Mouse (Mus musculus) gastrocnemius, postnatal 36 days (tissue): ENCODE measurements around the gene Gpc1. TPM values are rescaled to one million over a fixed set of nuclear protein-coding genes. Genes with fewer than 3 reads are reported as not detected.

ENCODE experiments used
- DNase-seq, 2 experiments: peaks; one replicate each; pipeline ENCODE4 v3.0.0; 2022
- intact Hi-C: fragments of 180-260 bp; cut with DNase I; formaldehyde crosslinking; loops from one replicate; pipeline ENCODE4 v1.15.1; 2025
- total RNA-seq, 2 experiments: library from RNA; stranded (reverse); gene quantifications; 2 replicates each; pipeline ENCODE4 v1.2.3; 2021

Gpc1 gene
- total RNA-seq, 2 experiments from 2014 or later: 244 to 266 TPM

- no peak for DNase-seq
Observed at GRCm38 (mm10) chr1:92875360-92876111, 44.1 kb downstream of the Gpc1 start.

DNA sequence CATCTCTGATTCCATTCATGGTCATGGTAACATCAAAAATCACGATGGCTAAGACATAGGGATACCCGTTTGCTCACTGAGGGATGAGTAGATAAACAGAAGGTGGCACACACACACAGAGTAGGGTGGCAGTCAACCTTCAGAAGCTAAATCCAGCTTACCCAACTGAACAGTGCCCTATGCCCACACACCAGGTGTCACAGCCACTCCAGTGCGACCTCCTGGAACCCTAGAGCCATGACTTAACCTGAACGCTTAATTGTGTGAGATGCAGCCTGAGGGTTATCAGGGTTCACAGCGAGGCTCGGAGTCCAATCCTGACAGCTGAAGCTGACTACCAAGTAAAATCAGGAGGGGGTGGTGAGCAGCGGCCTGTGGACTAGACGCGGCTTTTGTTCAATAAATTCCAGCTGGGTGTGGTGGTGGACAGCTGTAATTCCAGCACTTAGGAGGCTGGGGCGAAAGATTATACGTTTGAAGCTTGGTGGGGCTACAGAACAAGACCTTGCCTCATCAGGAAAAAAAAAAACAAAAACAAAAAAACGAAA lies 46.1 kb downstream of the Gpc1 start:
- DNase-seq: no peak
- intact Hi-C loops: no loop called here

More at GRCm38 (mm10) chr1:92875360-92876111, 44.1 kb downstream of the Gpc1 start:
- intact Hi-C loops: no loop called here

DNA sequence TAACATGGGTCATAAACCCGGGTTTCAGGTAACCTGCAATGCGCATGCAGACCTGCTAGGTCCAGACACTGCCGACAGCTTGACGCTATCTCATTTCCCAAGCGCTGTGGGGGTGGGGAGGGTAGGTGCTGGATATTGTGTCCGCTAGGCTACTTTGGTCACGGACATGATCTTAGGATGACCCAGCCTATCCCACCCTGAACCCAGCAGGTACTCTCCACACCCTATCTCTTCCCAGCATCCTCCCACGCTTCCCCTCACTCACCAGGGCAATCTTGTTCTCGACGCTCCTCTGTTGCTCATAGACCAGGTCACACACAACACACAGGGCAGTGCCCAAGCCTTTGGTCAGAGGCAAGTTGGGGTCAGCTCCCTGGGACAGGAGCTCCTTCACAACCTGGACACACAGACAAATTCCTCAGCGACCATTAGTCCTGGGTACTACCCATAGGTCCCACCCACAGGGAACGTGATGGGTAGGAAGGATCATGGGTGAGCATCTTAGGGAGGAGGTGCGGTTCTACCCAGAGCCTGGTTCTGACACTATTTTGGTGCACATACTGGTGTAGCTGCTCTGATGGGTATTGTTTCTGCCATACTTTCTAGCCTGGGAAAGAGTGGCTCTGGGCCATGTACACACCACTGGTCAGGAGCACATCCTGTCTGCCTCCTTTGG lies 46.8 kb downstream of the Gpc1 start:
- no peak for DNase-seq
- intact Hi-C loops: no loop called here

GRCm38 (mm10) chr1:92879266-92879665 lies 47.8 kb downstream of the Gpc1 start:
- intact Hi-C loops: no loop called here
- no peak for DNase-seq

DNA sequence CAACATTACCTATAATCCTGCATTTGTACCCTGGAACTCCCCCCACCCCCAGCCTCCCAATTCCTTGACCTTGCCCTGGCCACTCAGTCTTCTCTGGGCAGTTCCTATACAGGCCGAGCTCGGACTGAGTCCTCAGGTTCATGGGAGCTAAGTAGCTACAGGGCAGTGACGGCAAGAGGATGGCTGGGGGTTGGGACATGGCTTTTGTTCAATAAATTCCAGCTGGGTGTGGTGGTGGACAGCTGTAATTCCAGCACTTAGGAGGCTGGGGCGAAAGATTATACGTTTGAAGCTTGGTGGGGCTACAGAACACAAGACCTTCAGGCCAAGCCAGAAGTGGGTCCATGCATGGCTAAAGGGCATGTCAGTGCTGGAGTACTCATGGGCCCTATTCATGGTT lies 48.7 kb downstream of the Gpc1 start:
- no peak for DNase-seq
- intact Hi-C loops: no loop called here

- intact Hi-C loops: no loop called here
- DNase-seq: no peak
Observed at GRCm38 (mm10) chr1:92881982-92882381, 50.5 kb downstream of the Gpc1 start.

DNA sequence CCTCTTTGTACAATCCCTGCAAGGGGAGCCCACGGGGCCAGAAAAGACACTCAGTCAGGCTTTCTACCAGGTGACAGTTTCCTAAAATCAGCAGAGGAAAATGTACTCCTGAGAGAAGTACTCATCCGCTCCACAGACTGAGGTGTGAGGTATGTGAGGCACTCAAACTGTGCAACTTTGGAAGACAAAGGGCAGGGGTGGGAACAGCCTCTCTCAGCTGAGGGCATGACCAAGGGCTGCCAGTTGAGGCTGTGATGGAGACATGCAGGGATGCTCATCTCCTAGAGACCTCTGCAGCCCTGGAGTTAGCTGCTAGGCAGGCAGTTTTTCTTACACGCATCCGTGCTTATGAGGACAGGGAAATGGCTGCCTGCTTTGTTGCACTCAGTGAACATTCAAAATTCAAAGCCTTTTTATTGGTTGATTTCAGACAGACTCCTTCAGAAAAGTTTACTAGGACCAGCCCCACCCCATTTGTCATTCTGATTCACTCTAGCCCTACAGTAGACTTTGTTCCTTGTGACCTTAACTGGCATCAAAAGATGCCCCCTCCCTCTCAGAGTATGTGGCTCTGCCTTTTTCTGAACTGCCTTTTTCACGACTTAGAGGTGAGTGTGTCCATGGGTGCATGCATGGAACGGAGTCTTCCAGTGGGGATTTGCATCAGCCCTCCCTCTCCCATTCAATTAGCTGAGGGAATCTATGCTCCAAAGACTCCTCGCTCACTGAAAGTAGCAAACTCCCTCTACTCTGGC lies 57.6 kb downstream of the Gpc1 start:
- intact Hi-C loops: no loop called here
- no peak for DNase-seq

DNA sequence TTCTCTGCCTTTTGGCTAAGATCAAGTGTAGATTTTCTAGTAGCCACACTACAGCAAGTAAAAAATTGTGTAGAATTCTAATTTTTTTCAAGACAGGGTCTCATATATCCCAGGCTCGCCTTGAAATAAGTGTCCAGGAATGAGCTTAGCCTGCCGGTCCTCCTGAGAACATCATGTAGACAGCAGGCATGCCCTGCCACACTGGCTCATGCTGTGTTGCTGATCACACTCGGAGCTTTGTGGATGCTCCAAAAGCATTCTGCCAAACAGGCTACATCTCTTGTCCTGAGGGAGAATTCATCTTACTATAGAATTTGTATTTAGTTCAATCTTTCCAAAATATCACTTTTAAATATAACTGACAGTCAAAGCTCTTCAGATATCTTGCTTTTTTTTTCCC lies 61.3 kb downstream of the Gpc1 start:
- DNase-seq: no peak
- intact Hi-C loops: no loop called here

DNA sequence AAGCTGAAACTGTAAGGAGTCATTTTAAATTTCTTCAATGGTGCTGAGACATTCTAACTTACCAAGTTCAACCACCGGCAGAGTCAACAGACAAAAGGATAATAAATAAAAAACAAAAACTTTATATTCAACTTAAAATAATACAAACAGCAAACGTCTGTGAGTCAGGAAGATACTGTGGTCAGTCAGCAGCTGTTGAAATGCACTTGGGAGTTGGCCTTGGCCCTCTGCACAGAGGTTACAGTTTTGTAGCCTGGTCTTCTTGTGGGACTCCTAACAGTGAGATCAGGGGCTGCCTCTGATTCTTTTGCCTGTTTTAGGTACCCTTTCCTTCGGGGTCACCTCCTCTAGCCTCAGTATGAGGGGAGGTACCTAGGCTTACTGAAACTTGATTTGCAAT lies 62.5 kb downstream of the Gpc1 start:
- no peak for DNase-seq
- intact Hi-C loops: no loop called here

DNA sequence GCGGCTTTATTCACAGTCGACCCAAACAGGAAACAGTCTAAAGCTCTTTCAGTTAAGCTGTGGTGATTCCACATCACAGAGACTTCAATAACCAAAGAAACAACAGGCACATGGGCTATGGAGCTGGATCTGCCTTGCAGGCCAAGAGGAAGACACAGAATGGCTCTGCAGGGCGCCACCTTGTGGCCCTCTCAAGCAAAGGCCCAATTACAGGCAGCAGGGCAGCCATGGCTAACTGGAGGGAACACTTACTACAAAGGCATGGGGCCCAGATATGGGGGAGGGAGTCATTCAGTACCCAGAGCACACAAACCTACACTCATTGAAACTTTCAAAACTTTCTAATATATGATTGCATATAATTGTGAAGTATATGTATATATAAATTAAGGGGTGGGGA lies 63.6 kb downstream of the Gpc1 start:
- intact Hi-C loops: loop anchor here (5.0 kb wide), 3 partner anchors 48 to 248 kb away; partner anchors contain the start of gene Otos
- DNase-seq: peak; percentile 60 to 62

DNA sequence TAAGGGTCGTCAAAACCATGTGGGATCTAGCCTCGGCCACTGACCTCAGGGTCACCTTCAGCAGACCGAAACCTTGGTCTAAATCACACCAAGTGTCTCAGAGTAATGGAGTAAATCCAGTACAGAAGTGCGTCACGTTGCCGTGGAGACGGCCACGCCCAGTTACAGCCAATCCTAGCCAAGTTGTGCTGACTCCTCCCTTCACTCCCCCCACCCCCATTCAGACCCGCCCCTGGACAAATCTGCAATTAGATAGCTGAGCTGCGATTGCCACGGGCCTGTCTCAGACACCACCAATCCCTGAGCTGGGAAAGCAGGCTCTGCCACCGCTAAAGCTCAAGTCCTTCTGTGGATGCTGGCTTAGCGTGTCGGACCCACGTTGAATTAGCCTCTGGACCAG lies 71.3 kb downstream of the Gpc1 start, which contains the start of gene Ankmy1:
Gene Ankmy1, minus strand, starts transcription at position 121 of the 400 bp plus-strand sequence.
- DNase-seq: no peak
- intact Hi-C loops: no loop called here

- no peak for DNase-seq
- intact Hi-C loops: no loop called here
Observed at GRCm38 (mm10) chr1:92903627-92904026, 72.2 kb downstream of the Gpc1 start.

DNA sequence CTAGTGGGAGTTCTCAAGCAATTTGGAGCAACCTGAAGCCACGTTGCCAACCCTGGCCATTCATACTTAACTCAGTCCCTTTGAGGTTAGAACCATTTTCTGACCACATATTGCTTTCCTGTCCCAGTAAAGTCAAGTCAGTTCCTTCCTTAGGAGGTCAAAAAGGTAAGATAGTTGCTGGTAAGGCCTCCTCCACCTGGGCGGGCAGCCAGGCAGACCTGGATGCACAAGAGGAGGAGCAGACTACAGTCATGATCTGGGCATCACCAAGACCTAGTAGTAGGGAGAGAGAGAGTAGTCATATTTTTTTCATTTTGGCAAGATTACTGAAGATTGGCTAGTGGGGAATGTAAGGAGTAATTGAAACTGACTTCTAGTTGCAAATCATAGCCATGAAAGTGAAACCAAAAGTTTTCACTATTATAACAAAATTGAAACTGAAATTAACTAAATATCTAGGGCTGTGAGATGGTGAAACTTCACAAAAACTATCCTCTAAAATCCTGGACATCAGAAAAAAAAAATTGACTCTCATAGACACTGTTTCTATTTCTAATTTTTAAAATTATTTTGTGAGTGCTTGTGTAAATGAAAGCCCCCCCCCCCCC lies 74.4 kb downstream of the Gpc1 start:
- intact Hi-C loops: no loop called here
- no peak for DNase-seq

- DNase-seq: peak; percentile 78 to 84
- intact Hi-C loops: no loop called here
Observed at GRCm38 (mm10) chr1:92906779-92907631, 75.6 kb downstream of the Gpc1 start, which contains the start of gene Dusp28. Dusp28 (plus strand) TSS chr1:92906981.

GRCm38 (mm10) chr1:92907632-92908360 lies 76.4 kb downstream of the Gpc1 start:
- intact Hi-C loops: no loop called here
- DNase-seq: no peak

DNA sequence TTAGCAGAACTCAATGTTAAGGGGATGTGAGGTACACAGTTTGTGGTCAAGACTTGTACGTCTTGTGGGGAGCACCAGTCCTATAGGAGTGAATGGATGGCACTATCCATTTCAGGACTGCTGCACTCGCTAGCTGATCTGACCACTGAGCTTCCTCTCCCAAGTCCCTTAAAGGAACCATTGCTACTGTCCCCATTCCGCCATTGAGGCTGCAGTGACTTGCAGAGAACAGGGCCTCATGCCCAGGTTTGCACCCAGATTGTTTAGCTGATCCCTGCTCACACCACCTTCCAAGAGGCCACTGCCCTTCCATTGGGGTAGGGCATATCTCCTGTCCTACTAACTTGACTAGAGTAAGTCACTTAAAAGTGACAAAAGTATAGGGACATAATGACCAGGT lies 77.2 kb downstream of the Gpc1 start:
- DNase-seq: no peak
- intact Hi-C loops: no loop called here

DNA sequence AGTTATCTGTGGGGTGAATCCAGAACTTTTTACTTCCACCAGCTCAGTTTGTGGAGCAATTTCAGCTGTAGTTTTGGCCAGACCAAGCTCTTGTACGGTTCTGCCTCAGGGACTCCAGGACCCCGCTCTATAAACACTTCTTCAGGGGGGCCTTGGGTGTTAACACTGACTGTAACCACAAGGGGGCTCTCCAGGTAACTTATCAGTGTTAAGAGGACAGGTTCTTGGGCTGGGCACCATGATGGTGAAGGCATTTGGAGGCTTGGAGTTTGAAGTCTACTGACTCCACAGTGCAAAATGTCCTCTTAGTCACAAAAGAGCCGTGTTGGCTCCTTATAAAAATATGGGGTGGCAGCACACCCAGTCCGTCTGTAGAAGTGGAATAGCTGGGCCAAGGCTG lies 77.6 kb downstream of the Gpc1 start:
- DNase-seq: no peak
- intact Hi-C loops: no loop called here
